Mouse (Mus musculus): ENCODE measurements at regions not wholly inside any gene's neighbourhood (a gene's known extent, or its start where the extent isn't known, plus 50 kb on each side); places are given as distances from the start of the nearest gene placed in this dataset.

GRCm38 (mm10) chr19:37754024-37754423, 56.4 kb downstream of the Cyp26a1 start:
- DNase-seq (ENCODE audit: low read depth, low spot score): no peak

GRCm38 (mm10) chr19:37755372-37755771, 57.8 kb downstream of the Cyp26a1 start:
- no peak for DNase-seq (ENCODE audit: low read depth, low spot score)

GRCm38 (mm10) chr19:37769376-37769775, 71.8 kb downstream of the Cyp26a1 start:
- DNase-seq (ENCODE audit: low read depth, low spot score): no peak

GRCm38 (mm10) chr19:37771956-37772355, 74.4 kb downstream of the Cyp26a1 start:
- no peak for DNase-seq (ENCODE audit: low read depth, low spot score)

GRCm38 (mm10) chr19:37774551-37774950, 77.0 kb downstream of the Cyp26a1 start:
- no peak for DNase-seq (ENCODE audit: low read depth, low spot score)

- DNase-seq (ENCODE audit: low read depth, low spot score): no peak
These were observed 77.4 kb downstream of the Cyp26a1 start for GRCm38 (mm10) chr19:37774966-37775365.

- no peak for DNase-seq (ENCODE audit: low read depth, low spot score)
These were observed 80.4 kb downstream of the Cyp26a1 start for GRCm38 (mm10) chr19:37777961-37778360.

- DNase-seq (ENCODE audit: low read depth, low spot score): no peak
These were observed 81.0 kb downstream of the Cyp26a1 start for GRCm38 (mm10) chr19:37778568-37778967.

GRCm38 (mm10) chr19:37788540-37788939, 90.9 kb downstream of the Cyp26a1 start:
- DNase-seq (ENCODE audit: low read depth, low spot score): no peak

GRCm38 (mm10) chr19:37789576-37790180, 92.1 kb downstream of the Cyp26a1 start:
- DNase-seq (ENCODE audit: low read depth, low spot score): peak; percentile 1

GRCm38 (mm10) chr19:37790281-37791073, 92.9 kb downstream of the Cyp26a1 start:
- peak; percentile 19 for DNase-seq (ENCODE audit: low read depth, low spot score)

- no peak for DNase-seq (ENCODE audit: low read depth, low spot score)
These were observed 95.6 kb downstream of the Cyp26a1 start for GRCm38 (mm10) chr19:37793176-37793575.

- no peak for DNase-seq (ENCODE audit: low read depth, low spot score)
These were observed 98.2 kb downstream of the Cyp26a1 start for GRCm38 (mm10) chr19:37795552-37796343.

- DNase-seq (ENCODE audit: low read depth, low spot score): peak; percentile 9
These were observed 102.6 kb downstream of the Cyp26a1 start for GRCm38 (mm10) chr19:37800161-37800660.

- DNase-seq (ENCODE audit: low read depth, low spot score): no peak
These were observed 112.1 kb downstream of the Cyp26a1 start for GRCm38 (mm10) chr19:37809666-37810065.

GRCm38 (mm10) chr19:37814089-37815073, 116.8 kb downstream of the Cyp26a1 start:
- peak; percentile 11 for DNase-seq (ENCODE audit: low read depth, low spot score)

- no peak for DNase-seq (ENCODE audit: low read depth, low spot score)
These were observed 118.0 kb downstream of the Cyp26a1 start for GRCm38 (mm10) chr19:37815627-37816026.

- DNase-seq (ENCODE audit: low read depth, low spot score): no peak
These were observed 123.6 kb downstream of the Cyp26a1 start for GRCm38 (mm10) chr19:37821243-37821642.

GRCm38 (mm10) chr19:37821671-37822190, 124.1 kb downstream of the Cyp26a1 start:
- no peak for DNase-seq (ENCODE audit: low read depth, low spot score)

GRCm38 (mm10) chr19:37824155-37824554, 126.6 kb downstream of the Cyp26a1 start:
- no peak for DNase-seq (ENCODE audit: low read depth, low spot score)

- no peak for DNase-seq (ENCODE audit: low read depth, low spot score)
These were observed 133.8 kb downstream of the Cyp26a1 start for GRCm38 (mm10) chr19:37831406-37831805.
